Mouse (Mus musculus): ENCODE measurements around the gene Spata18. TPM values are rescaled to one million over a fixed set of nuclear protein-coding genes. Genes with fewer than 3 reads are reported as not detected.

Spata18 gene
- total RNA-seq, 2 experiments from 2014 or later: 0.34 TPM; not detected in 1

DNA sequence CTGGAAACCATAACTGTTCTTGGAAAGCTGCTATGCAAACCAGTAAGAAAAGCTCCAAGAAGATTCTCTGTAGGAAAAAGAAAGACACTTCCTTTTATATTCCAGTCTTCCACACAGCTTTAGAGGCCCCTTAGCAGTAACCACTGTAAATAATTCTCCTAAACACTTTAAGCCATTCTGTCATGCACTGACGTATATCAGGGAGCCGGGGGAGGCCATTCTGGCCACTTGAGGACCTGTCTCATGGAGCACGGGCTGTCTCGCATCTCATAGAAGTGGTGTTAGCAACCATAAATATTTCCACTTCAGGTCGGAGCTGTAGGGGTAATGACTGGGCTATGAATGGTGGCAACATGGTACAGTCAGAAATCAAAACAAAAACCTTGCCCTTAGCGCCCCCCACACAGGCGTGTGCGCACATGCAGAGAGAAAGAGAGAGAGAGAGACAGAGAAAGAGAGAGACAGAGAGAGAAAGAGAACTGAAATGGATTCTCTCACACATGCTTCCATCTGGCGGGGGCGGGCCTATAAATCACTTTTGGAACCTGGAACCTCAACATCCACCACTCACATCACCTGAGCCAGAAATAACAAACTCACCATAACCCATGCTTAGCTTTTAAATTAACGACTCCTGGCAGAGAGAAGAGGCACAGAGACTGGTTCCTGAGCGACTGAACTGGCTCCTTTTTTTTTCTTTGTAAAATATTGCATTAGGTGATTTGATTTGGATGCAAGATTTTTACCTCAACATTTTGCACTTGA is 50.9 kb downstream of the Spata18 start:
- DNase-seq (ENCODE audit: extremely low spot score in 1 of 2, low spot score in 2 of 2): no peak
- intact Hi-C loops (cut with DNase I): no loop called here

DNA sequence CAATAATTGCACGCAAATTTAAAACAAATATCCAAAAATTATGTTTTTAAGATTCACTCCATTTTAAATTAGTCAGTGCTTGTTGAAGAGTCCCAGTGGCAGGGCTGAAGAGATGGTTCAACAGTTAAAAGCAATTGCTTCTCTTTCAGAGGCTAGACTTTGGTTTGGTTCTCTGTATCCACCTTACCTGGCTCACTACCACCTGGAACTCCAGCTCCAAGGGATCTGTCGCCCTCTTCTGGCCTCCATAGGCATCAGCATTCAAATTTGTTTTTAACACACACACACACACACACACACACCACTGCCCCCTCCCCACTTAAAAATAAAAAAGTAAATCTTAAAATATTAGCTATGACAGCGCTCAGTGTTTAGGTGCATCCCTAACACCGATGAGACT is 51.9 kb downstream of the Spata18 start:
- intact Hi-C loops (cut with DNase I): no loop called here
- DNase-seq (ENCODE audit: extremely low spot score in 1 of 2, low spot score in 2 of 2): no peak

DNA sequence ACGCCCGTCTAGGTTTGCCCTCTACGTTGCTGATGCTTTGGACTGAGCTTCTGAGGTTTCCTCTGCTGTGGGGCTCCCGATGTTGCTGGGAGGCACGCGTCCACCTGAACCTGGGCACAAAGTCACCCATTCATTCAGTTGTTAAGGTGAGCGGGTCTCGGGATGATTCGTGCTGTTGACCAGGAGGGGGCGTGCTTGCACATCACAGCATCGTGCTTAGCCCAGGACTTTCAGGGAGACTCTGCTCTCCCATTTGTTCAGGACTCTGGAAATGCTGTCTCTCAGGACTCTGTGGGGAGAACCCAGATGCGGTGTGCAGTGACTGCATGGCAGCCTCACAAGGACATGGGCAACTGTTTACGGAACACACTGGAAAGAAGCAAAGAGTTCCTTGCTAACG is 53.1 kb downstream of the Spata18 start:
- intact Hi-C loops (cut with DNase I): no loop called here
- DNase-seq (ENCODE audit: extremely low spot score in 1 of 2, low spot score in 2 of 2): no peak

DNA sequence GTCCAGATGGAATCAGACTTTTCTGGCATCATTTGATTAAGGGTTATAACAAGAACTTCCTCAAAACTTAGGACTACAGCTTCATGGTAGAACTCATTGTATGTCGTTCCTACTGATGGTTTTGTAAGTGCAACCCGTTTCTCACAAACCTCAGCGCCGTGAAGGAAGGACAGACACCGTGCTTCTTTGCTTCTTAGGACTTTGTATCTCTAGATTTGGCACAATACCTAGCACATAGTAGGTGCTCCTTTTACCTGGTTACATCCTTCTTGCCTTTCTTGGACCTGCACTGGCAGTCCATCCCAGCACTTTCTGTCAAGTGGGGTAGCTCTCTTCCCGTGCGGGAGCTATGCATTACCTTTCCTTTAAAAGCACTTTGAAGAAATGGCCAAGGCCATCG is 53.6 kb downstream of the Spata18 start:
- DNase-seq (ENCODE audit: extremely low spot score in 1 of 2, low spot score in 2 of 2): no peak
- intact Hi-C loops (cut with DNase I): no loop called here

DNA sequence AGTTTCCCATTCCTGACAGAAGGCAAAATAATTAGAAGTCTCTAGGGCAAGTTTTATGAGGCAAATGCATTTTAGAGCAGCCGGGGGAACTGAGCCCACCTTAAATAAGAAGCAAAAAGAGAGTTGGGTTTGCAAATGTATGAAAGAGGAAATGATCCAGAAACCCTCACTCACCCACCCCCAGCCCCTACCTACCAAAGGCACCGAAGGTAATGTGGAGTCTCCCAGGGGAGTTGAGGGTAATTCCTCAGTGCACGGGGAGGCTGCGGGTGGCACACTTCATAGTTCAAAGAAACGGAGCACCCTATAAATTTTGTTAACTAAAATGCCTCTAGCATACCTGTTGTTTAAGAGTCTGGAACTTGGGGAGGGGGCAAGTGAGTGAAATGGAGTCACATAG is 54.1 kb downstream of the Spata18 start:
- no peak for DNase-seq (ENCODE audit: extremely low spot score in 1 of 2, low spot score in 2 of 2)
- intact Hi-C loops (cut with DNase I): no loop called here

DNA sequence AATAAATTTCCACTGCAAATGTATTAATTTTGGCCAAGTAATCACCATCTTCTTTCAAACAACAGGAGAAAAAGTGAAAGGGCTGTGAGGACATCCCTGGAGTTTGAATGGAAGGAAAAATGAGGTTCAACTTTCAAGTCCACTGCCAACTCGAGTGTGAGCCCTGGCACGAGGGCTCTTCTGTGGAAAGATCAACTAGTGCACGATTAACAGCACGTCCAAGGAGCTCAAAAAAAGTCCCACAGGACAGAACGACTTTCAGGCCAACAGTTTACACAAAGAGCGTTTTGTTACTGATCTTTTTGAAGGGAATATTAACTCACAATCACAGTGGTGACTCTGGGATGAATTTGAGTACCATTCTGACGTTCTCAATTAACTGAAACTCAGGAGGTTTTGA is 61.7 kb downstream of the Spata18 start:
- intact Hi-C loops (cut with DNase I): no loop called here
- DNase-seq (ENCODE audit: extremely low spot score in 1 of 2, low spot score in 2 of 2): no peak

DNA sequence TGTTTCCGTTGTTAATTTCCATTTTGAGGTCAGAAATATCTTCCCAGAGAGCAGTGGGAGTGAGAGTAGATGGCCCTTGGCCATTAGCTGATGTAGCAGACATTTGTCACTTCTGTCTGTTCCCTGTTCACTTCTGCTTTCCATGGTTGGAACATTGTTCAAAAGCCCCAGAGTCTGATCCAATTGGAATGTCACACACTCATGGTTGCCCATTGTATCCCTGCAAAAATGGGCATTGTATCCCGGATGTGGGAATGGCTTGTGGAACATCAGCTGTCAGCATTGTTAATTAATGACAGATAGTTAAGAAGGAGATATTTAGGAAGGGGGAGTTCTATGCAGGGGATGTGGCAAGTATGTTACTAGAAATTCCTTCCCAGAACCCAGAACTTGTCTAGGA is 65.8 kb downstream of the Spata18 start:
- no peak for DNase-seq (ENCODE audit: extremely low spot score in 1 of 2, low spot score in 2 of 2)
- intact Hi-C loops (cut with DNase I): no loop called here

DNA sequence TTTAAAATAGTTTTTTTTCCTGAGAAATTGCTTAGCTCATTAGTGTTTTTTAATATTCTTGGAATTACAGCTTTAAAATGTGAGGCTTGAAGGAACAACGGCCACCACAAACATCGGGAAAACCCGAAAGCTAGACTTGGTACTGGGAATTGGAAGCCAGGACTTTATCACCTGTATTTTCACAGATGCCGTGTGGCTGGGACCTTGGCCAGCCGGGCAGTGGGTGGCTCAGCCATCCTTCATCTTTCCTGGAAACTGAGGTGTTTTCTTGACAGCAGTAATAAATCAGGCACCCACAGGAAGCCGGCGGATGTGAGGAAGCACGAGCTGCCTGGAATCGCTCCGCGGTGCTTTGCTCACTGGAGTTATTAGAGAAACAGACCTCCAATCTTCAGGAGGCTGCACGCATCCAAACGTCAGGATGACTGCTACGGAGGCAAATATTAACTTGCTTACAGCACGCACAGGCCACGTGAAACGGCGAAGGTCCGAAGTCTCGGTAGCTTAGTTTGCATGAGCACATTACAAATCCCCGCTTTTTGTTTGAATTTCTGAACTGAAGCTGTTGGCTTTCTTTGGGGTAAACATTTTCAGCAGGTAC is 70.6 kb downstream of the Spata18 start:
- DNase-seq (ENCODE audit: extremely low spot score in 1 of 2, low spot score in 2 of 2): no peak

DNA sequence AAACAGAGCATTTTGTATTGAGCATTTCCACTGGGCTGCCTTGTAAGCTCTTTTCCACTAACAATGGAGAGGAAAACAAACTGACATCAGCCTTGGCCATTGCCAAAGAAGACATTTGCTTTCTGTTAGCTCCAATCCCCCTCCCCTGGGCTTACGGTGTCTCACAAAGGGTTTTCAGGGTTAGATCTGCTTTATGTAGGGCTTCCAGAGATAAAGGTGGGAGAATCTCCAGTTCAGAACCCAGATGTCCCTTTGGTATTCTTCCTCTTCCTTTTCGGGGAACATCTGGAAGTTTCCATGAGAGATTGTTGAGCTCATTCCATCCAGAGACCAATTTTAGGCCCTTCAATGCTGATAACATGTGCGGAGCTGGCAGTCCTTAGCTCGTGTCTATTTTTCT is 74.8 kb downstream of the Spata18 start:
- intact Hi-C loops (cut with DNase I): no loop called here

More for the DNA sequence above, 70.6 kb downstream of the Spata18 start:
- intact Hi-C loops (cut with DNase I): no loop called here

DNA sequence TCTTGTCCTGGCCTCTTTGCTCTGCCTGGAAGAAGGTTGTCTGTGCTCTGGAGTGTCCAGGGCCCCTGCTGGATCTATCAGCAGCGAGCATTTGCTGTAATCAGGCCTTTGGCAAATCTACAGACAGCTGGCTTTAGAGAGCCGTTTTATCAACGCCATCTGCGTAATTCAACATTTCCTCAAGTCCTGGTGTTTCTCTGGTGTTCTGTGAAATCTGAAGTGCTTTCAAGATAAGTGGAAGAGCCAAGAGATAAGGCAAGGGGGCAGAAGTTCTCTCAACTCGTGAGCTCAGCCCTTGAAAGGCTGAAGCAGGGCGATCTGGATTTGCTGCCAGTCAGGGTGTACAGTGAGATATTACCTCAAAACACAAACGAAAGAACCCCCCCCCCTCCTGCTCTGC is 77.5 kb downstream of the Spata18 start:
- intact Hi-C loops (cut with DNase I): no loop called here
- DNase-seq (ENCODE audit: extremely low spot score in 1 of 2, low spot score in 2 of 2): no peak

More for the DNA sequence above, 74.8 kb downstream of the Spata18 start:
- DNase-seq (ENCODE audit: extremely low spot score in 1 of 2, low spot score in 2 of 2): no peak

Other genes with a start within 250 kb of the Spata18 start
- gene Cwh43, start 245.3 kb upstream of the Spata18 start, total RNA-seq (2021): 1 to 10 TPM; 6.7 to 8.2 TPM
- 100 to 1,000 TPM; 102 to 110 TPM for gene Dcun1d4, start 170.4 kb upstream of the Spata18 start, total RNA-seq (2021)
- gene Lrrc66, start 18.9 kb upstream of the Spata18 start, total RNA-seq (2021): not detected
- gene Sgcb, start 3.6 kb upstream of the Spata18 start, total RNA-seq (2021): 10 to 100 TPM; 61.7 to 65.8 TPM